Mouse (Mus musculus): ENCODE results near the gene Zbtb42.

- no peak for TF ChIP-seq POLR2A (IDR thresholded peaks at IDR 0.05; ENCODE audit: insufficient read depth, low read depth, low read length)
- TF ChIP-seq CTCF (IDR thresholded peaks at IDR 0.05): no peak
These were observed 42.3 kb downstream of the Zbtb42 start for GRCm38 (mm10) chr12:112720890-112721423.

Measured in heart, adult 2 months (tissue).